Mouse (Mus musculus): Measurements from ENCODE around the gene Atp1b2. TPM values are rescaled to one million over a fixed set of nuclear protein-coding genes. Genes with fewer than 3 reads are reported as not detected.

The Atp1b2 gene
- polyA plus RNA-seq, 1 experiment from 2014 or later: 76.7 TPM

GRCm38 (mm10) chr11:69578301-69578700, 27.4 kb downstream of the Atp1b2 start:
- Histone ChIP-seq H3K4me2 (peak overlapping the region; percentile 90), H3K9me3 (replicated peaks) (no peaks in the 10 kb centered on the region), H3K4me1 (peaks cover 58% of the 10 kb centered on the region), H3K27ac (replicated peaks) (no peak overlapping the region; the same call in 1 of the 2 replicates), H3K4me3 (replicated peaks) (peak overlapping the region; percentile 83), H3K27me3 (replicated peaks) (no peaks in the 10 kb centered on the region), H3K9ac (replicated peaks) (peak overlapping the region; percentile 77), H3K36me3 (peaks cover 3% of the 10 kb centered on the region; the same call in 1 of the 2 replicates)
- ATAC-seq (ENCODE audit: low FRiP score): no peak
- 18% methylated on average over 15 of the region's 15 CpGs for WGBS

GRCm38 (mm10) chr11:69576307-69576706, 29.4 kb downstream of the Atp1b2 start:
- Histone ChIP-seq H3K36me3 (peaks cover 12% of the 10 kb centered on the region), H3K27ac (replicated peaks) (no peak overlapping the region), H3K4me3 (replicated peaks) (no peak overlapping the region), H3K4me1 (peaks cover 43% of the 10 kb centered on the region), H3K27me3 (replicated peaks) (no peaks in the 10 kb centered on the region), H3K4me2 (no peak overlapping the region), H3K9me3 (replicated peaks) (no peaks in the 10 kb centered on the region), H3K9ac (replicated peaks) (no peak overlapping the region)
- no peak for ATAC-seq (ENCODE audit: low FRiP score)
- 79% methylated on average over 5 of the region's 5 CpGs for WGBS

GRCm38 (mm10) chr11:69575220-69575619, 30.5 kb downstream of the Atp1b2 start:
- ATAC-seq (ENCODE audit: low FRiP score): no peak
- Histone ChIP-seq H3K27me3 (replicated peaks) (no peaks in the 10 kb centered on the region), H3K36me3 (peaks cover 23% of the 10 kb centered on the region), H3K9ac (replicated peaks) (no peak overlapping the region), H3K9me3 (replicated peaks) (no peaks in the 10 kb centered on the region), H3K4me3 (replicated peaks) (no peak overlapping the region), H3K4me2 (no peak overlapping the region), H3K4me1 (peaks cover 43% of the 10 kb centered on the region), H3K27ac (replicated peaks) (no peak overlapping the region)
- WGBS: 72% methylated on average over 3 of the region's 3 CpGs

- no peak overlapping the region for H3K27ac ChIP-seq (replicated peaks)
- WGBS: 88% methylated on average over 8 of the region's 8 CpGs
- H3K9ac ChIP-seq (replicated peaks): no peak overlapping the region
- peaks cover 19% of the 10 kb centered on the region for H3K4me1 ChIP-seq
- ATAC-seq (ENCODE audit: low FRiP score): no peak
- H3K36me3 ChIP-seq: peaks cover 24% of the 10 kb centered on the region
- no peaks in the 10 kb centered on the region for H3K27me3 ChIP-seq (replicated peaks)
- no peak overlapping the region for H3K4me2 ChIP-seq
- no peak overlapping the region for H3K4me3 ChIP-seq (replicated peaks)
- H3K9me3 ChIP-seq (replicated peaks): no peaks in the 10 kb centered on the region
Observed at GRCm38 (mm10) chr11:69565131-69565530, 40.6 kb downstream of the Atp1b2 start.

GRCm38 (mm10) chr11:69564391-69564790, 41.4 kb downstream of the Atp1b2 start:
- H3K36me3 ChIP-seq: peaks cover 20% of the 10 kb centered on the region
- no peak overlapping the region for H3K4me3 ChIP-seq (replicated peaks)
- no peaks in the 10 kb centered on the region for H3K9me3 ChIP-seq (replicated peaks)
- WGBS: 45% methylated on average over 3 of the region's 3 CpGs
- no peak for ATAC-seq (ENCODE audit: low FRiP score)
- no peak overlapping the region for H3K9ac ChIP-seq (replicated peaks)
- H3K4me2 ChIP-seq: no peak overlapping the region
- H3K27me3 ChIP-seq (replicated peaks): no peaks in the 10 kb centered on the region
- H3K4me1 ChIP-seq: peaks cover 22% of the 10 kb centered on the region
- H3K27ac ChIP-seq (replicated peaks): no peak overlapping the region

GRCm38 (mm10) chr11:69563373-69563772, 42.4 kb downstream of the Atp1b2 start:
- H3K4me3 ChIP-seq (replicated peaks): no peak overlapping the region
- no peak overlapping the region for H3K4me2 ChIP-seq
- H3K27ac ChIP-seq (replicated peaks): no peak overlapping the region
- ATAC-seq (ENCODE audit: low FRiP score): no peak
- no peak overlapping the region for H3K9ac ChIP-seq (replicated peaks)
- H3K36me3 ChIP-seq: peaks cover 20% of the 10 kb centered on the region
- no peaks in the 10 kb centered on the region for H3K27me3 ChIP-seq (replicated peaks)
- H3K4me1 ChIP-seq: peaks cover 33% of the 10 kb centered on the region
- WGBS: 92% methylated on average over 13 of the region's 13 CpGs
- H3K9me3 ChIP-seq (replicated peaks): no peaks in the 10 kb centered on the region

GRCm38 (mm10) chr11:69560896-69561854, 44.6 kb downstream of the Atp1b2 start:
- WGBS: 15% methylated on average over 16 of the region's 16 CpGs
- peak overlapping the region; percentile 75 for H3K4me2 ChIP-seq
- H3K9me3 ChIP-seq (replicated peaks): no peaks in the 10 kb centered on the region
- H3K9ac ChIP-seq (replicated peaks): peak overlapping the region; percentile 93
- peaks cover 55% of the 10 kb centered on the region for H3K4me1 ChIP-seq
- peak overlapping the region; percentile 84; the same call in 1 of the 2 replicates for H3K27ac ChIP-seq (replicated peaks)
- no peaks in the 10 kb centered on the region for H3K27me3 ChIP-seq (replicated peaks)
- peak overlapping the region; percentile 69 for H3K4me3 ChIP-seq (replicated peaks)
- 0 out of 2 replicates have a peak, but pooled peaks have one; percentile 34 for ATAC-seq (ENCODE audit: low FRiP score)
- H3K36me3 ChIP-seq: peaks cover 20% of the 10 kb centered on the region

- ATAC-seq (ENCODE audit: low FRiP score): peak; percentile 75
- no peaks in the 10 kb centered on the region for H3K9me3 ChIP-seq (replicated peaks)
- peak within 1 kb of the TSS; percentile 75 for H3K4me2 ChIP-seq
- H3K9ac ChIP-seq (replicated peaks): peak within 1 kb of the TSS; percentile 93
- peaks cover 57% of the 10 kb centered on the region for H3K4me1 ChIP-seq
- H3K27ac ChIP-seq (replicated peaks): peak within 1 kb of the TSS; percentile 84
- peaks cover 18% of the 10 kb centered on the region for H3K36me3 ChIP-seq
- WGBS: 2% methylated on average over 46 of the region's 59 CpGs
- peak within 1 kb of the TSS; percentile 69 for H3K4me3 ChIP-seq (replicated peaks)
- H3K27me3 ChIP-seq (replicated peaks): no peaks in the 10 kb centered on the region
Observed at GRCm38 (mm10) chr11:69559851-69560765, 45.6 kb downstream of the Atp1b2 start, which contains the start of gene Efnb3. TSS of gene Efnb3 (minus strand) at chr11:69560205.

- H3K27me3 ChIP-seq (replicated peaks): no peaks in the 10 kb centered on the region
- ATAC-seq (ENCODE audit: low FRiP score): no peak
- WGBS: 16% methylated on average over 5 of the region's 5 CpGs
- H3K9me3 ChIP-seq (replicated peaks): no peaks in the 10 kb centered on the region
- H3K4me2 ChIP-seq: peak overlapping the region; percentile 75
- peak overlapping the region; percentile 84 for H3K27ac ChIP-seq (replicated peaks)
- H3K36me3 ChIP-seq: peaks cover 18% of the 10 kb centered on the region
- peak overlapping the region; percentile 69 for H3K4me3 ChIP-seq (replicated peaks)
- H3K9ac ChIP-seq (replicated peaks): peak overlapping the region; percentile 93
- H3K4me1 ChIP-seq: peaks cover 66% of the 10 kb centered on the region
Observed at GRCm38 (mm10) chr11:69559183-69559582, 46.6 kb downstream of the Atp1b2 start.

- no peak for ATAC-seq (ENCODE audit: low FRiP score)
- H3K4me1 ChIP-seq: peaks cover 69% of the 10 kb centered on the region
- no peaks in the 10 kb centered on the region for H3K27me3 ChIP-seq (replicated peaks)
- peaks cover 18% of the 10 kb centered on the region for H3K36me3 ChIP-seq
- peak overlapping the region; percentile 75 for H3K4me2 ChIP-seq
- peak overlapping the region; percentile 84; the same call in 1 of the 2 replicates for H3K27ac ChIP-seq (replicated peaks)
- peak overlapping the region; percentile 69 for H3K4me3 ChIP-seq (replicated peaks)
- no peaks in the 10 kb centered on the region for H3K9me3 ChIP-seq (replicated peaks)
- peak overlapping the region; percentile 93 for H3K9ac ChIP-seq (replicated peaks)
- WGBS: 33% methylated on average over 6 of the region's 6 CpGs
Observed at GRCm38 (mm10) chr11:69558756-69559155, 47.0 kb downstream of the Atp1b2 start.

GRCm38 (mm10) chr11:69557381-69557958, 48.3 kb downstream of the Atp1b2 start:
- 18% methylated on average over 14 of the region's 14 CpGs for WGBS
- peak overlapping the region; percentile 69 for H3K4me3 ChIP-seq (replicated peaks)
- H3K4me1 ChIP-seq: peaks cover 82% of the 10 kb centered on the region
- H3K27me3 ChIP-seq (replicated peaks): no peaks in the 10 kb centered on the region
- no peaks in the 10 kb centered on the region for H3K9me3 ChIP-seq (replicated peaks)
- H3K27ac ChIP-seq (replicated peaks): peak overlapping the region; percentile 64
- peak; percentile 21; the same call in 1 of the 2 replicates for ATAC-seq (ENCODE audit: low FRiP score)
- H3K4me2 ChIP-seq: peak overlapping the region; percentile 75
- peak overlapping the region; percentile 54 for H3K9ac ChIP-seq (replicated peaks)
- H3K36me3 ChIP-seq: peaks cover 10% of the 10 kb centered on the region

Measured in neural tube, embryonic 15.5 days (tissue).